Mouse (Mus musculus) NIH3T3 (cell line): ENCODE data around the gene Ikzf5.
"Not testable (repeated sequence)": the region's sequence is repeated elsewhere in the genome, so short reads cannot be mapped to it uniquely, and the experiment has no call there.

Experiments
- DNase-seq: peaks from one replicate; pipeline ENCODE4 v3.0.0-alpha.2; 2012; ENCODE audit warnings: low read depth

Ikzf5 gene

DNA sequence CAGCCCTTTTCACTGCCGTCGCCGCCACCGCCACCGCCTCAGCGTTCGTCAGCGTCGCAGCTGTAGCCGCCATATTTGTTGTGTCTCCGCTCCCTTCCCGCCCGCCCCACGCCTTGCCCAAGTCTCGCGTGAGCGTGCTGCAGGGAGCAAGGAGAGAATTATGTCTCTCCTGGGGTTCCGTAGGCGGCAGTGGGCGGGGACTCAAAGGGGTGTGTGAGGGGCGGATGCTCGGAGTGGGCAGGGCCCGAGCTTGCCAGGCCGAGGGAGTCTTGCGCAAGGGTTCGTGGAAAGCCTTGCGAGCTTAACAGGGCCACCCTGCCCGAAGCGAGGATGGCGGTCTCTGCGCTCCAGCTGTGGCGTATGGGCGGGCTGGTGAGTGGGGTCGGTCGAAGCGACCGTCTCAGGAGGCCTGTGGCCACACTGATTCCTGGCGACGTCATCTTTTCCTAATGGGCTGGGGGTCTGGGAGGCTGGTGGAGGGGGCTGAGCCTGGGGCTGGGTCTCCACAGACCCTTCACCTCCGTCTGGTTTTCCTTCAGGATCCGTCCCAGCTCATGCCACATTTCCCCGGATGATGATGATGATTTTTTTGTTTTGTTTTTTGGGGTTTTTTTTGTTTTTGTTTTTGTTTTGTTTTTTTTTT is at the start of gene Ikzf5, which contains the start of gene Acadsb:
Gene Ikzf5, minus strand, starts transcription at position 106 of the 643 bp plus-strand sequence.
Gene Acadsb, plus strand, starts transcription at position 186 of the 643 bp plus-strand sequence.
- peak; percentile 99 for DNase-seq

DNA sequence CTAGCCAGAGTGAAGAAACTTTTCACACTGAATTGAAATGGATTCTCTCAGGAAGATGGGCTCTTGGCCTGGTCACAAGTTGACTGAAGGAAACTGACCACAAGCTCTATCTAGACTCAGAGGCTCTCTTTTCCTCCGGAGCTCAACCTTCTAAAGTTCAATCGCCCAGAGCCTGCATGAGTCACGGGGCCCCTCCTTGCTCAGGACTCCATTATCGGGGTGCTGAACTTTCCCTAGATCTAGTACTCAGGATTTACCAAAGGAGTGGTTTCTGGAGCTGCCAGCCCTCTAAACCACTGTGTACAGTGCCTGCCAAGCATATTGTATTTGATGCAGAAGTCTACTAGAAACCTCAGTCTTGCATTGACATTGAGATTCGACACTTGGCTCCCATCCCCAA is 46.4 kb upstream of the Ikzf5 start:
- no peak for DNase-seq

DNA sequence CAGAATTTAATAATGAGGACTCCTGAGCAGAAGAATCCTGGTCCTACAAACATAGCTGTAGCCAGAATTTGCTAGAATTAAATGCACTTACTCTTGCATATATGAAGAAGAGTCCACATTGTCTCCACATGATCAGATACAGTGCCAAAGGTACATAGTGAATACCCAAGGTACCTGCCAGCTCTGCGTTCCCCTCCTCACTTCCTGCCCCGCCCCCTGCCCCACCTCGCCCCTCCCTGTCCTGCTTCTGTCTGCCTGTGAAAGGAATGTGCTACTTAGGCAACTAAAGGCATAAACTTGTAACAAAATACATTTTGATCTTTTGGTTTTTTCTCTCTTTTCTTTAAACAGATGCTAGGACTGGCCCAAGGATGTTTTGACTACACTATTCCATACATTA is 26.7 kb upstream of the Ikzf5 start:
- DNase-seq: no peak

DNA sequence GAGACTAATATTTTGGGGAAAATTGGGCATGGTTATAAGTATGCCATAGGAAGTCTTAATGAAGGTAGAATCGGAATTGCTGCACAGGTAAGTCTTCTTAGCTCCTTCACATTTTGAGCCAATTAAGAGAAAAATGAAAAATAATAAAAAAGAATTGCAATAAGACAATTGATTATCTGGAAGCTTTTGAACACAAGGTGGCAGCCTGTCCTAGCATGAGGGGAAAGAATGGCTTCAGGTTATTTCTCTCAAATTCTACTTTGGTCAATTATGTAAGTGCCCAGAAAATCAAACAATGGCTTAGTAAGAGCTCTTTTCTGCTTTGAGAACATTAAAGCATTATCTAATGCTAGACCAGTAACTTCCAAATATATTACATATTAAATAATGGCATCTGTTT is 24.0 kb upstream of the Ikzf5 start:
- no peak for DNase-seq

DNA sequence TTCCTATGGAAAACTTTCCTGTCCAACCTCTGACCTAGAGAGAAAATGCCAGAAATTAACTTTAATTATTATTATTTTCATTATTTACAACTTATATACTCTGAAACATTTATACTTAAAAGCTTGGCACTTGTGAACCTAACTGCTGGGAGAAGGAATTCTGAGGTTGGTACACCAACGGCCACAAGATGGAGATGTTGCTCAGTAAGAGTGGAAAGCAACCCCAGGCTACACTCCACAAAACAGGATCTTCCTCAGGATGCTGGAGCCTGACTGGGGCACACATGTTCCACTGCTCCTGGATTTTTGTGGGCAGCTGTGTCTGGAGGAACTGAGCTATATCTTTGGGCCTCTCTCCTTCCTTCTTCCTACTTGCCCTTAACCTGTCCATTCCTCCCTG is 21.9 kb upstream of the Ikzf5 start:
- DNase-seq: peak; percentile 66

DNA sequence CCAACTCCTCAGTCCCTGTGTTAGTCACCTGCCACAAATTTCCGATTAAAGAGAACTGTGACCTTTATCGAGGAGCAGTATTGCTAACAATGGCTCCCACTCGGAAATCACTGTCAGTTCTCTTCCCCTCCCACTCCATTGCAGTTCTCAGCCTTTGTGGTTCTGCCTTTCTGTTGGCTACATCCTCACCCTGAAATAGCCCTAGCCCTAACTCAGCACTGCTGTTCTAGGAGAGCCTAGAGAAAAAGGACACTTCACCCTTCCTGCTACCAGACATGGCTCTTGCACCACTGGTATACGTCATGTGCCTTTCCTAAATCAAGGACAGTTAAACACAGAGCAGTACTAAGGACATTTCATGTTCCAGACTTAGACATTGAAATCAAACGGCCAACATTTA is 17.0 kb upstream of the Ikzf5 start:
- no peak for DNase-seq

DNA sequence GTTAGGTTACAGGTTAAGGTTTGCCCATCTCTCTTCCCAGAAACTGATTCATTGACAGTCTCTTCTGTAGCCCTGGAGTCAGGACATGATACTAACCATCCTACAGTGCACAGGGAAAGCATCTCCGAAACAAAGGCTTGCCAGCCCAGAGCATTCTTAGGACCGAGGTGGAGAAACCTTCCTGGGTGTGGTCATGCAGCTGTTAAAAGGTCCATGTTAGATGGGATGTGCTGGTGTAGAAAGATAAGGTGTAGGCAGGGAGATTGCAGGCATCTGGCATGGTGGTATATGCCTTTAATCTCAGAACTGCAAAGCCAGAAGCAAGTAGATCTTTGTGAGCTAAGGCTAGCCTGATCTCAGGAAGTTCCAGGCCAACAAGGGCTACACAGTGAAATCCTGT is 14.6 kb upstream of the Ikzf5 start:
- DNase-seq: no peak

DNA sequence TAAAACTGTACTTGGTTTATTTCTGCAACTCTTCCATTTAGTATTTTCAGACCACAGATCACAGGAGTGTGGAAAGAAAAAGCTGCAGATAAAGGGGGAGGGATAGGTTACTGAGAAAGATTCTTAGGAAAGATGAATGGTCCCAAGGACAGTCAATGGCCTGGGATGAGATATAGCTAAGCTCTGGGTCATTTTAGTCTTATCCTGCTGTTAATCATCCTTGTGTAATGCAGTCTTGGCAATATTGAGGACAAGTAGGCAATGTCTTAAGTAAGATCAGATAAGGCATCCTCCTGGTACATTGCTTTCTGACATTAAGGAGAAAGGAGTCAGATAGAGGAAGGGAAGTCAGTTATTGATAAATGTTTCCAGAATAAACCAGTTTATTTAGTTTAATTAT is 7.3 kb upstream of the Ikzf5 start:
- no peak for DNase-seq

DNA sequence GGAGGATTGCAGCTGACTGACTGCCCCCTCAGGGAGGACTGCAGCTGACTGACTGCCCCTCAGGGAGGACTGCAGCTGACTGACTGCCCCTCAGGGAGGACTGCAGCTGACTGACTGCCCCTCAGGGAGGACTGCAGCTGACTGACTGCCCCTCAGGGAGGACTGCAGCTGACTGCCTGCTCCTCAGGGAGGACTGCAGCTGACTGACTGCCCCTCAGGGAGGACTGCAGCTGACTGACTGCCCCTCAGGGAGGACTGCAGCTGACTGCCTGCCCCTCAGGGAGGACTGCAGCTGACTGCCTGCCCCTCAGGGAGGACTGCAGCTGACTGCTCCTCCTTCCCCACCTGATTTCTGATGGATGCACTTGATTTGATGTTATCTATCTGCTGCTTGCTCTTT is 6.4 kb upstream of the Ikzf5 start:
- not testable (repeated sequence) for DNase-seq

DNA sequence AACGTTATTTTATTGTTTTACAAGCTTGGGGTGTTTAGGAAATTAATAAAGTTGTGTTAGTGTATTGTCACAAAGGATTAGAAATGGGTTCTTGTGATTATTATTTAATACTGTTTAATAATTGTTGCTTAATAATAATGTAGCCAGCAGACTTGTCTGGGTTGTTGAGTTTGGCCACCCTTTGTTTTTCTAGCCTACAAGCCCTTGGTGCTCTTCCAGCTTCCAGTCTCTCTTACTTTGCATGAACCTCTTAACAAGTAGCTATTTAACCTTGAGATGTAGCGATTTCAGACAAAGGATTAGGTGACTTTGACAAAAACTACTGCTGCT is 1.6 kb upstream of the Ikzf5 start:
- no peak for DNase-seq

DNA sequence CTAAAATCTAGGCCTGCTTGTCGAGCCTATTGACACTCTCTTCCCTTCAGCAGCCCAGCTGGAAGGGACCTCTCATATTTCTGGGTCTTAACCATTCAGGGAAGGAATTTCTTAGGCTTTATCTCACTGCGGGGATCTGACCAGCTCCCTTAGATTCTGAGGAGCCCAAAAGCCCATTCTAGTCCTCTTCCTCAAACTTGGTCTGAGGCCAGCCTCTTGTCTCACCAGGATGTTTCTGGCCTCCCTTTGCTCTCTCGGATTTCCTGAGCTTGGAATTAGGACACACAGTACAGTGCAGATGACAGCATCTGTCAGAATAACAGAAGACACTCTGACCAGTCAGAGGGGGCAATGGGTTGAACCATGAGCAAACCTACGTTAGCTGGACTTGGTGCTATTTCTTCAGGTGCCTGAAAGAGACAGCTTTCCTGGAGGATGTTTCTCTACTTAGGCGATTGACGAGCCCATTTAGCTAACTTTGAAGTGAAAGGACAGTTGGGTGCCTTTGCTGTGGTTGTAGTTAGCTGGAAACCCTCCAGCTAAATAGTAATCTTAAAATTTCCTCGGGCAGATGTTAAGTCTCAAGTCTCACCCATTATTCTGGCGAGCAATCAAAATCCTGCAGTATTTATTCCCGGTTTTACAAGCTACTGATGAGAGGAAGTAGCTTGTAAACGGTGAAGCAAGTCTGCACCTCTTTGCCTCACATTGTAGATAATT is 1.1 kb upstream of the Ikzf5 start:
- DNase-seq: peak; percentile 37

DNA sequence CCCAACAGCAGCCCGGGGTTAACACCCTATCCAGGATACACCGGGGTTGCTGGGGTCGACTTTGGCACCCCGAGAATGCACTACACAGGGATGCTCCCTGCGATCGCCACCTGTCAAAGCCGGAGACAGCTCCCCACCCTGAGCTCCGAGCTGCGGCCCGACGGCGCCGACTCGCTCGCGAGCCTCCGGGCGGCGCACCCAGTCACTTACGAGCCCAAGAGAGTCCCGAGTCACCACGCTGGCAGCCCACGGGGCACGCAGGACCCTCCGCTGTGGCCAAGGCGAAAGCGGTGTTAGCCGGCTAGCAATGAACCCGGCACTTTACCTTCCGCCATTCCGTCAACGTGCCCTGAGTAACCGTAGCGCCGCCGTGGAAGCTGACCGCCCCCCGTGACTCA is 334 bp downstream of the Ikzf5 start:
- DNase-seq: no peak

DNA sequence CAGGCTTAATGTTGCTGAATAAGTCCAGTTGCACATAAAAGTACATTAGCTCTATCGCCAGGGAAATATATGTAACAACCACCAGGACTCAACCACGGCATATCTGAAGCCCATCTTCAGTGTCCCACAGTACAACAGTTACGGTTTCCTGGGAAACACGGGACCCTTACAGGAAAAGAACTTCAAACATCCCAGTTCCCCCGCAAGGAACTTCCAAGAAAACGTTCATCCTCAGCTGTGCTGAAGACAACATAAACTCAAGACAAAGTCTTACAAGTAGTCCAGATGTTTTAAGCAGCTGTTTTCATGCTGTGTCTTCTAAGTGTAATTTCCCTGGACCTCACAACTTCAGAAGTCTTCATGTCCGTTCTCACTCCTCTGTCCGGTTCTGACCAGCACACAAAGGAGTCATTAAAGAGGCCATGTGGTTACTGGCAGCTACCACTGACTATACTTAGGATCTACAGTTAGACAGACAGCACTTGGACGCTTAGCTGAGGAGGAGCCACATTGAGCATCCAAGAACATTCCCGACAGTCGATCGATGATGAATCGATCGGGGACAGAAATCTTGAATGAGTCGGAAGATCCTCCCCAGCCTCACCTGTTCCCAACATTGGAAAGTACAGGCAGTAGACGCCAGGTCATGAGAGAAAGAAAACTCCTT is 867 bp downstream of the Ikzf5 start:
- peak; percentile 53 for DNase-seq

DNA sequence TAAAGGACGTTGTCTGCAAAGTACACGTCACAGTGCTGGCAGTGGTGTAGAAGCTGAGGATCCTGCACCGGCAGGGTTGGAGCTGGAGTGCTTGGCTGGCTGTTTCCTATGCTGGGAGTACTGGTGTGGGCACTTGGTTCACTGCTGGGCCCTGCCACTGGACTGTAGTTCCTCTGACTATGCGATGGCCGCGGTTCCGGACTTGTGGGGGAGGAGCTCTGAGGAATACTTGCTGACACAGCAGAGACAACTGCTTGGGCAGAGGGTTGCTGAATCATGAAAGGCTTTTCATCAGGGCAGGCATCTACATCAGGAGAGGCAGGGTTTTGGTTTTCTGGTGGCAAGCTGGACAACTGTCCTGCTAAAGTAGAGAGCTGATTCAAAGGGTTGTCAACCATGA is 18.6 kb downstream of the Ikzf5 start:
- not testable (repeated sequence) for DNase-seq

DNA sequence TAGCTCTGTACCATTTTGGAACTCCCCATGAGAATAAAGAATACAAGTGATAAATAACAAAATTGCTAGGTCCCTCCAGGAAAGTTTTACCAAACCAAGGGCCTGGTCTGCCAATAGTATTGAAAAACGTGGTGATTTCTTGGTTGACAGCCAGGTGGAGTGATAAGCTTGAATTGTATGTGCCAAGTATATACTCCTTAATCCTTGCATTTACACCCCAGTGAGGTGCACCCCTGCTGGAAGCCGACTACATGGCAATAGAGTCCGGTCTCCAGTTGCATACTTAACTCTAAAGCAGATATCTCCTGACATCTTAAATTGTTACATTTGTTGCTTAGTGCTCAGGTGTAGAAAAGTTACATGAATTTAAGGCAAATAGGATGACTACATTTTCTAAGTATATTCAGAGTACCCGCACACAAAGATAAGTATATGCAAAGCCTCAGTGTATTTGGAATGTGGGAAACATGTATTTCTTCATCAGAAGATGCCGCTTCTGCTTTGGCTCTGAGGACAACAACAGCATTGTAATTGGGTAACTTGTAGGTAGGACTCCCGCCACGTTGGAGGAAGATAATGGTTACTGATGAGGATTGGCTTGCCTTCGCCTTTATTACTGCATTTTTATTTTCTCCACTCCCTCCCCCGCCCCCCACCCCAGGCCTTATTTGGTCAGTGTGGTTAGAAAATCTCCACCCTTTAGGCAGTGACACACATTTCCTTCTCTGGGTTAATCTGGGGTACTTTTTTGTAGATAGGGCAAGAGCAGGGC is 38.3 kb downstream of the Ikzf5 start:
- peak; percentile 68 for DNase-seq

DNA sequence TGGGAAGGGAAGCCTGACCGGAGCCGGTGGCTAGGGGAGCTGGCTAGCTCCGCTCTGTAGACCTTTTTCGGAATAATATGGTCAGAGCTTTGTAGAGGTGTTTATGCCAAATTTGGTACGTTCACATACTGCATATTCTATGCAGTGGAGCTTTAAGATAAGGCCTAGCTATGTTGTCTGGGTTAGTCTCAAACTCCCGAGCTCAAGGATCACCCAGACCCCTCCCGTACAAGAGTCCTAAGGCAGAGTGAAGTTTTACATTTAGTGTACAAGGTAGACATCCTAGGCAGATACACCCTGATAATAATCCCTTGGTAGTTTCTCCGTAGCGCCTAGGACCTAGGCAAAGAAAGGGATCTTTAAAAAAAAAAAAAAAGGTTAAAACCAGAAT is 38.9 kb downstream of the Ikzf5 start:
- no peak for DNase-seq

DNA sequence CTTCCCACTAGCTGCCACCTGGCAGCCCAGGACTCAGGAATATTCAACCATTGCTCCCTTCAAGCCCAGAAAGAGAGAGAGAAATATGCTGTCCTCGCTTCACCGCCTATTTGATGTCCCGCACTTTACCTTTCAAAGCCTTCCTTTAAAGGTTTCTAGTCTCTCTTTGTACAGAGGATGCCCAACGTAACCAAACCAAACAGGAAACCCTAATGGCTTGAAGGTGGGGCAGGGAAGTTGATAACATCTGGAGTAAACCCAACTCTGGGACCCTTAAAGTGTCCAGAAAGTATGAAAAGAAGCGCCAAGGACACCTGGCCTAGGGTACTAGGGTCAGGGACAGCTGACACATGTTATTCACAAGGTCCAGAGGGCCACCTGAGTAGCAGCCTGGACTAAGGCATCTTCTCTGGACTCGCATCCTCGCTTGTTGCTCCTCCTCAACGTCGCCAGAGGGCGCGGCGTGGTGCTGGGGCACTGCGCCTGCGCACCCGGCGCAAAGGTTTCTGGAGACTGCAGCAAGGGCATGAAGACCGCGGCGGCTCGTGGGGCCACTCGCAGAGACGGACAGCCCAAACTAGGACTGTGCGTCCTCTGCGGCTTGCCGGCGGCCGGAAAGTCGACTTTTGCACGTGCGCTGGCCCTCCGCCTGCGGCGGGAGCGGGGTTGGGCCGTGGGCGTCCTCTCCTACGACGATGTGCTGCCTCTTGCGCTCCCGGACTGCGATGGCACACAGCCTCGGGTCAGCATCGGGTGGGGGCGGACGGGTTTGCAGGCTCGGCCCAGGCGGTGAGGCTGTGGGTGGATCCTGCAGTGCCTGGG is 39.5 kb downstream of the Ikzf5 start, which contains the start of gene Pstk:
Gene Pstk, plus strand, starts transcription at position 494 of the 822 bp plus-strand sequence.
- DNase-seq: peak; percentile 95

DNA sequence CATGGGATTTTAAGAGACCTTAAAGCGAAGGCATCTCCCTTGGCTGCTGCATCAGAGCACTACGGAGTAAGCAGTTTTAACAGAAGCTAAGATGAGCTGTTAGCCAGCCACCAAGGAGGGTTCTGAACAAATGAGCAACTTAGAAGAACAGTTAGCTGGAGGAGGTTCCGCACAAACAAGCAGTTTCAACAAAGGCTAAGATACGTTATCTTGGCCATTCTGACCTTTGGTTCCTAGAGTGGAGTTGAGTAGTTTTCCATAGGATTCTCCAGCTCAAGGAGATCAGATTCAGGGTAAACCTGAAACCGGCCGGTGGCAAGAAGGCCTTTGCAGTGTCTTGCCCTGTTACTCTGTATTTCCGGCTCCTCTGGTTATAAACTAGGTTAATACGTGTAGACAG is 46.2 kb downstream of the Ikzf5 start:
- DNase-seq: no peak

DNA sequence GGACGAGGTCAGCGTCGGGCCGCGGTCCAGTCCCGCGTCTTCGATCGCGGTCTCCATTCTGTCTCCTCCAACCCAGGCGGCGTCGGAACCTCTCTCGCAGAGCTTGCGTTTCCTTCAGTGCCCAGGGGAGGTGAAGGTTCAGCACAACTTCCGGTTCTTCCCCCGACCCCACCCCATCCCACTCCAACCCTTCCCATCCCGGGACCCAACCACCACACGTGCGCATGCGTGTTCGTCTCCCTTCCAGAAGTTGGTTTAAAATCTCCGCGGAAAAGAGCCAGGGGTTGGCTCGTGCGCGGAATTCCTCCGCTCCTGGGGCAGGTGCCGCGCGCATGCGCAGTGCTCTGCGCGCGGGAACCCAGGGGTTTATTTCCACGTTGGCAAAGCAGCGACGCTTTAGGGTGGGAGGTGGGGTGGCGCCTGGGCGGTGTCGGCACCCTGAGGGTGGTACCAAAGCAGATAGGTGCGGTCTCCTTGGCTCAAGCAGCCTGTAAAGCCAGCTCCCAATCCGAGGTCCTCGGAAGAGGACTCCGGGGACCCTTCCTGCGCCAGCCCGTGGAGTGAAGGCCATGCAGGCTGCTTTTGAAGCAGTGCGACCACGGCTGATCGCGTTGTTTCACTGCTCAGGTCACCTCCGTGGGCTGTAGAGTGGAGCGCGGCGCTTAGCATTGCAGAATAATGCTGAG is 47.6 kb downstream of the Ikzf5 start, which contains the start of gene 2310057M21Rik:
Gene 2310057M21Rik, minus strand, starts transcription at position 145 of the 686 bp plus-strand sequence.
- DNase-seq: peak; percentile 98

DNA sequence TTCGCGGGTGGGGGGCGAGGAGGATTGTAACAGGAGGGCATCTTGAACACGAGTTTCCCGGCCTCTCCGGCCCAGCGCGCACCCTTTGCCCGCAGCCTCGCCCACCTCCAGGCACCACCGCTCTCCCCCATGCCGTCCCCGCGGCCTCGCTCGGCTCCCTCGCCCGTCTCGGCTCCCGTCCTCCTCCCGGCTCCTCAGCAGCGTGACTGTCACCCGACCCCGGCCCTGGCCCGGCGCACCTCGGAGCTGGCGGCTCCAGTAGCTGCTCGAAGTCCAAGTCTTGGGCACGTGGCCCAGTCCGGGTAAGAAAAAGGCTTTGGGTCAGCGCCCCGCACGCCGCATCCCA is 48.1 kb downstream of the Ikzf5 start:
- DNase-seq: no peak

DNA sequence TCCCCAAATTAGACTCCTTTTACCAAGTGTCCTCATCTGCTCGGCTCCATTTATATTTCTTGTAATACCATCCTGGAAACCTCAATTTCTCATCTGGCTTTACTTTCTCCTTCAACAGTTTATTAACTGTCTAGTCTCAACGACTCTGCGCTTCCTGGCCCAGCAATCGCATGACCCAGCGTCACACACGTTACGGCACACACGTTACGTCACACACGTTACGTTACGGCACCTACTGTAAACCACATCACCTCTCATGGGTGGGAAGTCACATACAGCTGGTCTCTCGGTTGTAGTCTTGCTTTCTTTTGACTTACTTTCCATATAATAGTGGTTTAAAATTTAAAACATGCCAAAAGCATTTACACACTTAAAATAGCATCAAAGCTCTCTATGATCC is 54.2 kb downstream of the Ikzf5 start:
- no peak for DNase-seq
